Mouse (Mus musculus): Measurements from ENCODE around the gene Rhbdd2. TPM values are rescaled to one million over a fixed set of nuclear protein-coding genes. Genes with fewer than 3 reads are reported as not detected.

Gene Rhbdd2
- total RNA-seq, 2 experiments from 2014 or later: 84.3 to 85.9 TPM

GRCm38 (mm10) chr5:135628916-135629315 is 3.5 kb upstream of the Rhbdd2 start:
- no peak overlapping the region for H3K4me3 ChIP-seq
- TF ChIP-seq CTCF (IDR thresholded peaks at IDR 0.05): no peak
- H3K27ac ChIP-seq: no peak overlapping the region
- intact Hi-C loops (cut with DNase I): no loop called here
- no peak for DNase-seq (ENCODE audit: extremely low spot score in 1 of 2, low spot score in 2 of 2)

- no peak overlapping the region for H3K27ac ChIP-seq
- intact Hi-C loops (cut with DNase I): no loop called here
- no peak for TF ChIP-seq CTCF (IDR thresholded peaks at IDR 0.05)
- no peak for DNase-seq (ENCODE audit: extremely low spot score in 1 of 2, low spot score in 2 of 2)
- H3K4me3 ChIP-seq: no peak overlapping the region
These were observed 3.0 kb upstream of the Rhbdd2 start for GRCm38 (mm10) chr5:135629401-135629800.

GRCm38 (mm10) chr5:135630598-135630997 is 1.8 kb upstream of the Rhbdd2 start:
- Histone ChIP-seq H3K4me3 (no peak overlapping the region), H3K27ac (no peak overlapping the region)
- intact Hi-C loops (cut with DNase I): loop anchor here (2.0 to 10.0 kb wide), 4 partner anchors 72 to 224 kb away; partner anchors contain the start of gene Hip1
- peak; percentile 42 to 50 for DNase-seq (ENCODE audit: extremely low spot score in 1 of 2, low spot score in 2 of 2)
- peak; percentile 83 for TF ChIP-seq CTCF (IDR thresholded peaks at IDR 0.05)

GRCm38 (mm10) chr5:135632797-135633144 is 353 bp downstream of the Rhbdd2 start:
- no peak for TF ChIP-seq CTCF (IDR thresholded peaks at IDR 0.05)
- Histone ChIP-seq H3K27ac (peak overlapping the region; percentile 82), H3K4me3 (peak overlapping the region; percentile 95)
- intact Hi-C loops (cut with DNase I): loop anchor here (2.0 to 10.0 kb wide), 5 partner anchors 42 to 222 kb away; partner anchors contain the start of gene Hip1
- DNase-seq (ENCODE audit: extremely low spot score in 1 of 2, low spot score in 2 of 2): no peak

- intact Hi-C loops (cut with DNase I): loop anchor here (10.0 kb wide), 1 partner anchor 215 kb away; no protein-coding TSS in a partner anchor
- Histone ChIP-seq H3K4me3 (no peak overlapping the region), H3K27ac (no peak overlapping the region)
- no peak for TF ChIP-seq CTCF (IDR thresholded peaks at IDR 0.05)
- no peak for DNase-seq (ENCODE audit: extremely low spot score in 1 of 2, low spot score in 2 of 2)
These were observed 7.5 kb downstream of the Rhbdd2 start for GRCm38 (mm10) chr5:135639760-135640458.

GRCm38 (mm10) chr5:135640459-135640789 is 8.0 kb downstream of the Rhbdd2 start:
- no peak for DNase-seq (ENCODE audit: extremely low spot score in 1 of 2, low spot score in 2 of 2)
- Histone ChIP-seq H3K27ac (no peak overlapping the region), H3K4me3 (no peak overlapping the region)
- no peak for TF ChIP-seq CTCF (IDR thresholded peaks at IDR 0.05)
- intact Hi-C loops (cut with DNase I): no loop called here

GRCm38 (mm10) chr5:135641028-135641427 is 8.6 kb downstream of the Rhbdd2 start:
- H3K27ac ChIP-seq: no peak overlapping the region
- no peak overlapping the region for H3K4me3 ChIP-seq
- intact Hi-C loops (cut with DNase I): no loop called here
- no peak for DNase-seq (ENCODE audit: extremely low spot score in 1 of 2, low spot score in 2 of 2)
- no peak for TF ChIP-seq CTCF (IDR thresholded peaks at IDR 0.05)

- Histone ChIP-seq H3K4me3 (no peak overlapping the region), H3K27ac (no peak overlapping the region)
- intact Hi-C loops (cut with DNase I): no loop called here
- no peak for TF ChIP-seq CTCF (IDR thresholded peaks at IDR 0.05)
- DNase-seq (ENCODE audit: extremely low spot score in 1 of 2, low spot score in 2 of 2): no peak
These were observed 10.5 kb downstream of the Rhbdd2 start for GRCm38 (mm10) chr5:135642686-135643551.

- intact Hi-C loops (cut with DNase I): no loop called here
- no peak overlapping the region for H3K4me3 ChIP-seq
- no peak for TF ChIP-seq CTCF (IDR thresholded peaks at IDR 0.05)
- H3K27ac ChIP-seq: no peak overlapping the region
- DNase-seq (ENCODE audit: extremely low spot score in 1 of 2, low spot score in 2 of 2): no peak
These were observed 11.1 kb downstream of the Rhbdd2 start for GRCm38 (mm10) chr5:135643552-135643842.

- H3K4me3 ChIP-seq: no peak overlapping the region
- DNase-seq (ENCODE audit: extremely low spot score in 1 of 2, low spot score in 2 of 2): no peak
- no peak for TF ChIP-seq CTCF (IDR thresholded peaks at IDR 0.05)
- H3K27ac ChIP-seq: no peak overlapping the region
- intact Hi-C loops (cut with DNase I): no loop called here
These were observed 11.5 kb downstream of the Rhbdd2 start for GRCm38 (mm10) chr5:135643869-135644268.

GRCm38 (mm10) chr5:135645330-135645729 is 12.9 kb downstream of the Rhbdd2 start:
- DNase-seq (ENCODE audit: extremely low spot score in 1 of 2, low spot score in 2 of 2): no peak
- no peak for TF ChIP-seq CTCF (IDR thresholded peaks at IDR 0.05)
- Histone ChIP-seq H3K27ac (no peak overlapping the region), H3K4me3 (no peak overlapping the region)
- intact Hi-C loops (cut with DNase I): no loop called here

- no peak for TF ChIP-seq CTCF (IDR thresholded peaks at IDR 0.05)
- intact Hi-C loops (cut with DNase I): no loop called here
- no peak overlapping the region for H3K27ac ChIP-seq
- H3K4me3 ChIP-seq: no peak overlapping the region
- no peak for DNase-seq (ENCODE audit: extremely low spot score in 1 of 2, low spot score in 2 of 2)
These were observed 13.6 kb downstream of the Rhbdd2 start for GRCm38 (mm10) chr5:135646038-135646437.

Measured in left cerebral cortex, adult 2 months (tissue).